Mouse (Mus musculus) heart, adult 8-10 months (tissue): ENCODE results near the gene Epx. TPM values are rescaled to one million over a fixed set of nuclear protein-coding genes. Genes with fewer than 3 reads are reported as not detected.

Source experiments
- DNase-seq: peaks from one replicate; pipeline ENCODE4 v3.0.0; 2022; ENCODE audit warnings: low spot score
- total RNA-seq, 4 experiments: library from RNA; stranded (reverse); gene quantifications; 2 replicates each; pipeline ENCODE4 v1.2.4; 2022

Epx gene
- total RNA-seq, 4 experiments from 2014 or later: not detected

- no peak for DNase-seq
Observed at GRCm38 (mm10) chr11:87840676-87841075, 34.7 kb downstream of the Epx start.

DNA sequence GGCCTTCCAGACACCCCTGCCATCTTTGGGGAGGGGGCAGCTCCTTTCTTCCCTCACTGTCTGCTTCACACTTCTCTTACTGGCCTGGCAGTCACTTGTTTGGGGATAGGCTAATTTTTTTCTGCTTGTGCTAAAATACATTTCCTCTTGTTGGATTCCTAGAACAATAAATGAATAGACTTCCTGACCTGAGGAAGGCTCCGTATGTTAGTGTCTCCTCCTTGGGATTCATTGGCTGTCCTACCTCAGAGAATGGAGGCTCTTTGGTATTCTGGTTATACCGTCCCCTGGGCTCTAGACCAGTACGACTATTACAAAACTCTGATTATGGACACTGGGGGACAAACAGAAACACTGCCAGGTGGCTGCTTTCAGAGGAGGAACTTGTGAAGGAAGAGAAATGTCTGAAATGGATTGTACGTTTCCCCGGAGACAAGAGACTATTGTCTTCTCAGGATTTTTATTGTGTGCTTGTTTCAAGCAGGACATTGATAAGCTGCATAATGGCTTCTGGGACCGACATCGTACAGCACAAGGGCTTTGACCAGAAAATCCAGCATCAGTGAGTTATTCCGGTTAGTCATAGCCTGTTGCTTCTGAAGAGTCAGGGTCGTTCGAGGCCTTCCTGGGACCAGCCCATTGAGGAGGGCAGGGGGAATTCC, 47.0 kb downstream of the Epx start, which contains the start of gene Lpo:
Gene Lpo, minus strand, starts transcription at position 51 of the 662 bp plus-strand sequence.
- no peak for DNase-seq

DNA sequence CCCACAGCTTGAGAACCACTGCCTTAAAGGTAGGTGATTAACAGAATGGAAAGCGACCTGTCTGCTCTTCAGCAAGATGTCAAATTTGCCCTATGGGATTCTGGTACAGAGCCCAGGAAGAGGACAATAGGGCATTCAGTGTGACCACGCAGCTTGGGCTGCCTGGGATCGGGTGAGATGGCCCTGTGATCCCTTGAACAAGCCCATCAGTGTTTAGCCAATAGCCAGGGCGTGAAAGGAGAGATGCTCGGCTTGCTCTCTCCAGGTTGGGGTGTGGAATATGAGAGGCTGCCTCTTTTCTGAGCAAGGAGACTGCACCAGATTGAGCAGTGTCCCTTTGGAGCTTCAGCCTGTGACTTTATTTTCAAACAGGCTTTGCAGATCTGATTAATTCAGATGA, 53.8 kb downstream of the Epx start:
- no peak for DNase-seq

GRCm38 (mm10) chr11:87817443-87817773, 57.9 kb downstream of the Epx start:
- no peak for DNase-seq

DNA sequence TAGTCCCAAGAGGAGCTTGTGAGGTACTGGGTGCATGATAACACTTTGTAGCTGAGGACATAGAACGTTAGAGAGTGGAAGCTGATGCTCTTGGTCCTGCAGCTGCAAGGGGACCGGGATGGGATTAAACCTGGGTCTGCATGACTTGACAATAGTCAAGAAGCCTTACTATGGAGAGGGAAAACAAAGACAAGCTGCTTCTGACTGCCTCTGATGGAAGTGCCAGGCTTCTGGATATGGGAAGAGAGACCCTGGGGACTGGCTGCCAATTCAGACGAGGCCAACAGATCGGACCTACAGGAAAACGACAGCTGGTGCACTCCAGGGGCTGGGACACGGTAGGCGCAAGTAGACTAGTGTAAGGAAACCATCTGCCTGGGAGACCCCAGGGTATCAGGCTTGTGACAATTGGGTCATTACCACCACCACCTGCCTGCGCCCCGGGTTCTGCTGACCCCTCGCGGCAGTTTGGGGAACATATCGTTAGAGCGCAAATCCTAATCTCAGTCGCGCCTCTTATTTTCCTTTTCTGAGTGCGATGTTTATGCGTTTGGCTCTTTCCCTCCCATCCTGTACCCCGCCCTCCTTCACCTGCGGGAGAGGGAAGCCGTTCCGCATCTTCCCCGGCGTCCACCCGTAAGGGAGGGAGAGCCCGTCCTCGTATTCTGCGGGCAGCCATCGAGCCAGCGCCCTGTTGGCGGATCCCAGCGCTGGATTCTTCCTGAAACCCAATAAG, 58.5 kb downstream of the Epx start:
- no peak for DNase-seq

GRCm38 (mm10) chr11:87814831-87815230, 60.5 kb downstream of the Epx start:
- no peak for DNase-seq

Other genes starting within 250 kb of the Epx start
- gene Rnf43, start 212.8 kb downstream of the Epx start, total RNA-seq: under 1 TPM; 0.34 to 0.91 (median 0.46) TPM
- gene Supt4a, start 138.0 kb downstream of the Epx start, total RNA-seq: 10 to 100 TPM; 37.1 to 52.2 (median 38.0) TPM
- gene Tspoap1, start 115.0 kb downstream of the Epx start, total RNA-seq: under 1 TPM in 3 of 4 experiments, not detected in 1; 0.14 to 0.25 (median 0.22) TPM
- under 1 TPM in 1 of 4 experiments, not detected in 3; 0.89 TPM for gene Mpo, start 82.0 kb downstream of the Epx start, total RNA-seq
- gene Lpo, start 47.2 kb downstream of the Epx start, total RNA-seq: not detected
- 1 to 10 TPM; 2.2 to 4.0 (median 3.4) TPM for gene Mks1, start 22.3 kb downstream of the Epx start, total RNA-seq
- gene Olfr462, start 16.7 kb upstream of the Epx start, total RNA-seq: not detected
- not detected for gene Olfr463, start 21.9 kb upstream of the Epx start, total RNA-seq
- gene Olfr464, start 45.4 kb upstream of the Epx start, total RNA-seq: not detected
- 100 to 1,000 TPM; 414 to 471 (median 442) TPM for gene Dynll2, start 112.0 kb upstream of the Epx start, total RNA-seq
- gene Srsf1, start 171.8 kb upstream of the Epx start, total RNA-seq: 100 to 1,000 TPM in 3 of 4 experiments, 10 to 100 TPM in 1; 97.6 to 103 (median 102) TPM
- gene Vezf1, start 192.7 kb upstream of the Epx start, total RNA-seq: 10 to 100 TPM; 39.8 to 44.7 (median 41.8) TPM
- 10 to 100 TPM; 47.5 to 55.7 (median 51.0) TPM for gene Cuedc1, start 222.5 kb upstream of the Epx start, total RNA-seq